Mouse (Mus musculus): ENCODE measurements around the gene Abhd12. TPM values are rescaled to one million over a fixed set of nuclear protein-coding genes. Genes with fewer than 3 reads are reported as not detected.

The Abhd12 gene
- polyA plus RNA-seq, 1 experiment from 2014 or later, result 127 TPM

DNA sequence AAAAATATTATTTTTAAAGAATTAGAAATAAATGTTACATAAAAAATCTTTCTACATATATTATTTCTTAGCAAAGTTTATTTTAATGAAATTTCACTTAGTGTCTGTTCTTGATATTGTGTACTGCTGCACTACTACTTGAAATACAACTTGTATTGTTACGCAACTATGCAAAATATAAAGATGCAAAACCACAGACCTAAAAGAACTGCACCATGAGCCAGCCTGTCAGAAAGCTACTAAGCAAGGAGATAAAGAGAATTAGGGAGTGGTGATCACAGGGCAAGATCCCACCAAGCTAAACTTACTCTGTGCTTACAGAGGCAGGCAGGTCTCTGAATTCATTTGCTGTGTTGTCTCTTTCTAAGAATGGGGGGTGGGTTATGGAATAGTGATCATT lies 29.3 kb downstream of the Abhd12 start:
- Histone ChIP-seq H3K4me1 (ENCODE audit: control insufficient read depth, insufficient read depth, low read length) (no peaks in the 10 kb centered on the region), H3K27ac (ENCODE audit: low read length) (no peak overlapping the region), H3K4me3 (ENCODE audit: low read depth, low read length) (no peak overlapping the region), H3K4me2 (ENCODE audit: low read length) (no peak overlapping the region), H3K9ac (ENCODE audit: low read depth, low read length) (no peak overlapping the region), H3K36me3 (ENCODE audit: control insufficient read depth, insufficient read depth, low read length) (no peaks in the 10 kb centered on the region), H3K27me3 (ENCODE audit: control insufficient read depth, insufficient read depth, low read depth, low read length) (no peaks in the 10 kb centered on the region), H3K9me3 (replicated peaks; ENCODE audit: control insufficient read depth, low read length, poor library complexity, severe bottlenecking) (no peaks in the 10 kb centered on the region)
- 98% methylated on average over 1 of the region's 1 CpGs for WGBS
- no peak for ATAC-seq

DNA sequence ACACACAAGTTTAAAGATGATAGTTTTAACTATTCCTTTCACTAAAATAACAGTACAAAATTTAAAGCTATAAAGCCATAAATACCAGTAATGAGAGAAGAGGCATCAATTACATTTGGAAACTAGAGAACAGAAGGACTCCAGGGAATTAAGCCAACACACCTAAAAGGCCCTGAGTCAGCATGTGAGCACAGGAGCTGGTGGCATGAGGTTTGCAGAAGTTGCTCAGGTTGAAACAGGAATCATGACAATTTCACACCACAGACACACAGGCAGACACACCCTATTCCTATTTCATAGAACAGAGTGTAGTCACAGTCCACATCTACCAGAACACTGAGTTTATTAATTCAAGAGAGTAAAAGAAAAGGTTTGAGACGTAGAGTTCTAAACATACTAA lies 30.0 kb downstream of the Abhd12 start:
- H3K9ac ChIP-seq (ENCODE audit: low read depth, low read length), result no peak overlapping the region
- no peak for ATAC-seq
- no peak overlapping the region for H3K27ac ChIP-seq (ENCODE audit: low read length)
- H3K4me3 ChIP-seq (ENCODE audit: low read depth, low read length), result no peak overlapping the region
- H3K36me3 ChIP-seq (ENCODE audit: control insufficient read depth, insufficient read depth, low read length), result no peaks in the 10 kb centered on the region
- no peaks in the 10 kb centered on the region for H3K4me1 ChIP-seq (ENCODE audit: control insufficient read depth, insufficient read depth, low read length)
- no peak overlapping the region for H3K4me2 ChIP-seq (ENCODE audit: low read length)
- H3K27me3 ChIP-seq (ENCODE audit: control insufficient read depth, insufficient read depth, low read depth, low read length), result no peaks in the 10 kb centered on the region
- H3K9me3 ChIP-seq (replicated peaks; ENCODE audit: control insufficient read depth, low read length, poor library complexity, severe bottlenecking), result no peaks in the 10 kb centered on the region
- 96% methylated on average over 1 of the region's 1 CpGs for WGBS

DNA sequence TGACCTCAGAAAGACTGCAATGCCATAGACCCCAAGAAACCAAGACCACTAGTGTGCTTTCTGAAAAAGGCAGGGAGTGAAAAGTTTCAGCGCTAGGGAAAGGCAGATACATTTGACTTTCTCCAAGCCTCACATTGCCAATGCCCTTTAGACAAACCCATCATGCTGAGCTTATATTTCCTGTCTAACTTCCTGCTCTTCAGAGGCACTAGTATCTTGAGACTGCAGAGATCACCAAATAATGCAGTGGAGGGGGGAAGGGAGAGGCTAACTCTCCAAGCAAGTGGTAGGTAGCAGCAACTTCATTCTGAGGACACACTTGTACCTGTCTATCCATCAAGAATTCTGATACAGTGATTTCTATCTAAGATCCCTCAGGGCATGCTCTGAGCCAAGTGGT lies 35.1 kb downstream of the Abhd12 start:
- no peak for ATAC-seq
- no peaks in the 10 kb centered on the region for H3K9me3 ChIP-seq (replicated peaks; ENCODE audit: control insufficient read depth, low read length, poor library complexity, severe bottlenecking)
- no peaks in the 10 kb centered on the region for H3K36me3 ChIP-seq (ENCODE audit: control insufficient read depth, insufficient read depth, low read length)
- H3K4me1 ChIP-seq (ENCODE audit: control insufficient read depth, insufficient read depth, low read length), result no peaks in the 10 kb centered on the region
- H3K27me3 ChIP-seq (ENCODE audit: control insufficient read depth, insufficient read depth, low read depth, low read length), result no peaks in the 10 kb centered on the region
- no peak overlapping the region for H3K9ac ChIP-seq (ENCODE audit: low read depth, low read length)
- 96% methylated on average over 1 of the region's 1 CpGs for WGBS
- H3K4me2 ChIP-seq (ENCODE audit: low read length), result no peak overlapping the region
- H3K4me3 ChIP-seq (ENCODE audit: low read depth, low read length), result no peak overlapping the region
- H3K27ac ChIP-seq (ENCODE audit: low read length), result no peak overlapping the region

DNA sequence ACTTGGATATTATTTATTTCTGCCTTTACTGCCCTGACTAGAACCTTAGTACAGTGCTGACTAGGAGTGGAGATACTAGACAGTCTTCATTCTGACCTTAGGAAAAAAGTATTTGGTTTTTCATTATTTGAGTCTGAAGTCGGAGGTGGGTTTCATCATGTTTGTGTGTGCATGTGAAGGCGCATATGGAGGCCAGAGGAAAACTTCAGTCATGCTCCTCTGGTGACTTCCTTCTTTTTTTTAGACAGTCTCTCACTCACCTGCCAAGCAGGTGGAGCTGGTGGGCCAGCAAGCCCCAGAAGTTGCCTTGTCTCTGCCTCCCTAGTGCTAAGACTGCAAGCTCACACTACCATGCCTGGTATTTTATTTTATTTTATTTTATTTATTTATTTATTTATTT lies 37.5 kb downstream of the Abhd12 start:
- no peak overlapping the region for H3K4me3 ChIP-seq (ENCODE audit: low read depth, low read length)
- H3K9ac ChIP-seq (ENCODE audit: low read depth, low read length), result no peak overlapping the region
- no peak for ATAC-seq
- 97% methylated on average over 2 of the region's 2 CpGs for WGBS
- H3K36me3 ChIP-seq (ENCODE audit: control insufficient read depth, insufficient read depth, low read length), result no peaks in the 10 kb centered on the region
- no peaks in the 10 kb centered on the region for H3K4me1 ChIP-seq (ENCODE audit: control insufficient read depth, insufficient read depth, low read length)
- H3K27me3 ChIP-seq (ENCODE audit: control insufficient read depth, insufficient read depth, low read depth, low read length), result no peaks in the 10 kb centered on the region
- H3K27ac ChIP-seq (ENCODE audit: low read length), result no peak overlapping the region
- no peak overlapping the region for H3K4me2 ChIP-seq (ENCODE audit: low read length)
- no peaks in the 10 kb centered on the region for H3K9me3 ChIP-seq (replicated peaks; ENCODE audit: control insufficient read depth, low read length, poor library complexity, severe bottlenecking)

DNA sequence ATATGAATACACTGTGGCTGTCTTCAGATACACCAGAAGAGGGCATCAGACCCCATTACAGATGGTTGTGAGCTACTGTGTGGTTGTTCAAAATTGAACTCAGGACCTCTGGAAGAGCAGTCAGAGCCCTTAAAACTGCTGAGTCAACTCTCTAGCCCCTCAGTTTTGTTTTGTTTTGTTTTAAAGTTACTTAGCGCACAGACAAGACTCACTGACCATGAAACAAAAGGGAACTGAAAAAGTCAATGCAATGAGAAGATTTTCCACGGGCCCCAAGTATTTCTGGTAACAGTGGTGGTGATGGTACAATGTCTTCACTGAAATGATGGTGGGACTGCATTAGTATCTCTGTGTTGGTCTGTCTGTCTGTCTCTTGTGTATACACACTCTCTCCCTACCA lies 43.4 kb downstream of the Abhd12 start:
- no peak overlapping the region for H3K27ac ChIP-seq (ENCODE audit: low read length)
- no peak for ATAC-seq
- H3K9ac ChIP-seq (ENCODE audit: low read depth, low read length), result no peak overlapping the region
- no peaks in the 10 kb centered on the region for H3K36me3 ChIP-seq (ENCODE audit: control insufficient read depth, insufficient read depth, low read length)
- H3K9me3 ChIP-seq (replicated peaks; ENCODE audit: control insufficient read depth, low read length, poor library complexity, severe bottlenecking), result no peaks in the 10 kb centered on the region
- no peaks in the 10 kb centered on the region for H3K4me1 ChIP-seq (ENCODE audit: control insufficient read depth, insufficient read depth, low read length)
- whole genome bisulfite sequencing, result 95% methylated on average over 2 of the region's 2 CpGs
- no peak overlapping the region for H3K4me3 ChIP-seq (ENCODE audit: low read depth, low read length)
- no peak overlapping the region for H3K4me2 ChIP-seq (ENCODE audit: low read length)
- H3K27me3 ChIP-seq (ENCODE audit: control insufficient read depth, insufficient read depth, low read depth, low read length), result no peaks in the 10 kb centered on the region

DNA sequence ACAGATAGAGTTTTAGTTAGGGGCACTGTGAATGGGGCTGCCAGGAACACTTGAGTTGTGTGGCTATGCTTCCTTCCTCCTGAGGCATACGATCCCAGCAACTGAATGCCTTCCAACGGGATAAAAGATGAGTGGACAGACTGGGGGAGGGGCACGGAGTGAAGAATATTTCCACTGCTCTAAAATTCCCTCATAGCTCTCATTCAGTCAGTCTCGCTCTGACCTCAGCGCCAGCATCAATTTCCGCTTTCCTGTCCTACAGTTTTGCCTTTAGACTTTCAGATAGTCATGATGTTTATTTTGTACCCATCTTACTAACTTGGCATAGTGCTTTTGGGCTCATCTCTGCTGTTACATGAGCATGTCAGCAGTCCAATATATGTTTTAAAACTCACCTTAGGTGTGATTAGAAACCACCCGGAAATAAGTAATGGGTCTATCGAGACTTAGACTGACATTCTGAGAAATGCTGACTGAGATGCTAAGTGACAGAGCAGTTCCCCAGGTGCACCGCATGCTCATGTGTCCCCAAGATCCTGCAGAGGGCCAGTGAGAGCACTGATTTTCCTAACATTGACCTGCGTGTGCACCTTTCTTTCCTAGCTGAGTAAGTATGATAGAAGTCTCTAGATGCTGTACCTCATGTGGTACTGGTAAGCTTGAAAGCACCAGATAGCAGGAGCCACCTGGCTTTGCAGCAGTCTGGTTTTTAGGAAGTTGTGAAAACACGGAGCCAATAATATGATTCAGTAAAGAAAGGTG lies 44.7 kb downstream of the Abhd12 start:
- WGBS, result 83% methylated on average over 11 of the region's 11 CpGs
- ATAC-seq, result no peak
- H3K27me3 ChIP-seq (ENCODE audit: control insufficient read depth, insufficient read depth, low read depth, low read length), result no peaks in the 10 kb centered on the region
- H3K4me1 ChIP-seq (ENCODE audit: control insufficient read depth, insufficient read depth, low read length), result no peaks in the 10 kb centered on the region
- H3K9me3 ChIP-seq (replicated peaks; ENCODE audit: control insufficient read depth, low read length, poor library complexity, severe bottlenecking), result no peaks in the 10 kb centered on the region
- no peak overlapping the region for H3K4me2 ChIP-seq (ENCODE audit: low read length)
- no peaks in the 10 kb centered on the region for H3K36me3 ChIP-seq (ENCODE audit: control insufficient read depth, insufficient read depth, low read length)
- H3K4me3 ChIP-seq (ENCODE audit: low read depth, low read length), result no peak overlapping the region
- H3K27ac ChIP-seq (ENCODE audit: low read length), result no peak overlapping the region
- H3K9ac ChIP-seq (ENCODE audit: low read depth, low read length), result no peak overlapping the region

DNA sequence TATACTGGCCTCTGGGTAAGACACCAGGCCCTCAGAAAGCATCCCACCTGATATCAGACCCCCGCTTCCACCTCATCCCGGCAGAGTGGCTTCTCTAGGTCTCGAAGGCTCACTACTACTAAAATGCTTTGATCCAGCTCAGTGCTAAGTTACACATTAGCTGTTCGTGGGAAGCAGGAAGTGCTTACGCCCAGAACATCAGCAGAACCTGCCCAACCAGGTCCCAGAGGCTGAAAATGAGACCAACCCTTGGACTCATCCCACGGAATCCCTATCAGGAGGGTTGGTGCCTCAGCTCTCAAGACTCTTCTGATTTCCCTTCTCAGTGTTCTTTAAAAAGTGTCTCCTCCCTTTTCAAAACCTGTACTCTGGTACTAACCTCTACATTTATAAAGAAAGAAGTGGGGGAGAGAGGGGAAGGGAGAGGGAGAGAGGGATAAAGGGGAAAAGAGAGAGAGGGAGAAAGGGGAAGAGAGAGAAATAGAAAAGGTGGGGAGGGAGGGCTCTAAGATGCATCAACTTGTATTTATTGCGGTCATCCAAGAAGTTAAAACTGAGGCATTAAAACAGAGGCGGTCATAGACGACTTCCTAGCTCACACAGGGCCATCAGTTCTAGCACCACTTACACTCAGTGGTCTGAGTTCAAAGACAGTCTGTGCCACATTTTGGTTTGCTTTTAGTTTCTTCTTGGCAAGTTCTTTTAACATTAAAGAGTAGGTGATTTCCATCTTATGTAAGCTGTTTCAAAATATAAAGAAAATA lies 45.6 kb downstream of the Abhd12 start:
- Histone ChIP-seq H3K36me3 (ENCODE audit: control insufficient read depth, insufficient read depth, low read length) (no peaks in the 10 kb centered on the region), H3K4me1 (ENCODE audit: control insufficient read depth, insufficient read depth, low read length) (no peaks in the 10 kb centered on the region), H3K9ac (ENCODE audit: low read depth, low read length) (no peak overlapping the region), H3K4me3 (ENCODE audit: low read depth, low read length) (no peak overlapping the region), H3K27ac (ENCODE audit: low read length) (no peak overlapping the region), H3K4me2 (ENCODE audit: low read length) (no peak overlapping the region), H3K9me3 (replicated peaks; ENCODE audit: control insufficient read depth, low read length, poor library complexity, severe bottlenecking) (no peaks in the 10 kb centered on the region), H3K27me3 (ENCODE audit: control insufficient read depth, insufficient read depth, low read depth, low read length) (no peaks in the 10 kb centered on the region)
- WGBS, result 93% methylated on average over 9 of the region's 9 CpGs
- no peak for ATAC-seq

DNA sequence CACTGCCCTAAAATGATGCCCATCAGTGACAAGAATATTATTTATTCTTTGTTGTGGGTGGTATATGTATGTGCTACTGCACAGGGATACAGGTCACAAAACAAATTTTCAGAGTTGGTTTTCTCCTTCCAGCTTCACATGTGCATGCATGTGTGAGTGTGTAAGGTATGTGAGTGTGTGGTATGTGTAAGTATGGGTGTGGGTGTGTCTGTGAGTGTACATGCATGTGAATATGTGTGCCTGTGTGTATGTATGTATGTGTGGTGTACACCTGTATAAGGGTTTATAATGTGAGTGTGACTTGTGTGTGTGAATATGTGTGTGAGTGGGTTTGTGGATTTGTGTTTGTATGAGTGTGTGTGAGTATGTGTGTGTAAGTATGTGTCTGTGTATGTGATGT lies 49.4 kb downstream of the Abhd12 start:
- Histone ChIP-seq H3K9ac (ENCODE audit: low read depth, low read length) (no peak overlapping the region), H3K9me3 (replicated peaks; ENCODE audit: control insufficient read depth, low read length, poor library complexity, severe bottlenecking) (no peaks in the 10 kb centered on the region), H3K27ac (ENCODE audit: low read length) (no peak overlapping the region), H3K4me2 (ENCODE audit: low read length) (no peak overlapping the region), H3K27me3 (ENCODE audit: control insufficient read depth, insufficient read depth, low read depth, low read length) (no peaks in the 10 kb centered on the region), H3K4me3 (ENCODE audit: low read depth, low read length) (no peak overlapping the region), H3K4me1 (ENCODE audit: control insufficient read depth, insufficient read depth, low read length) (no peaks in the 10 kb centered on the region), H3K36me3 (ENCODE audit: control insufficient read depth, insufficient read depth, low read length) (no peaks in the 10 kb centered on the region)
- ATAC-seq, result peak; percentile 60

DNA sequence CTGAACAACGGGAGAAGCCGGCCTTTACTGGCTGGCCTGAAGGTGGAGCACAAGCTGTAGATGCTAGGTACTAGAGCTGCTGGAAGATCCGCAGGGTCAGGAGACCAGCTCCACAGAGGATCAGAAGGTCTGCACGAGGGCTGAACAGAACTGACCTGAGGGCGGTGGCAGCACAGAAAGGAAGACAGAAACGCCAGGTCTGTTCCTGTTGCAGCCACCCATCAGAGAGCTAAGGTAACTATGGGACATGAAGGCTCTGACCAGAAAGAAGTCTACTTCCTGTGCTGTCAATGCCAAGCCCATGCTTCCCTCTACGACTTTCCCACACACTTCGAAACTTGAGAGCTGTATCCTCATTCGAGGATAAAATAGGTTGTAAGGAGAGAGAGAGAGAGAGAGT lies 53.3 kb downstream of the Abhd12 start:
- H3K27ac ChIP-seq (ENCODE audit: low read length), result no peak overlapping the region
- H3K4me2 ChIP-seq (ENCODE audit: low read length), result no peak overlapping the region
- H3K4me3 ChIP-seq (ENCODE audit: low read depth, low read length), result no peak overlapping the region
- no peaks in the 10 kb centered on the region for H3K9me3 ChIP-seq (replicated peaks; ENCODE audit: control insufficient read depth, low read length, poor library complexity, severe bottlenecking)
- no peaks in the 10 kb centered on the region for H3K36me3 ChIP-seq (ENCODE audit: control insufficient read depth, insufficient read depth, low read length)
- ATAC-seq, result no peak
- H3K4me1 ChIP-seq (ENCODE audit: control insufficient read depth, insufficient read depth, low read length), result no peaks in the 10 kb centered on the region
- H3K27me3 ChIP-seq (ENCODE audit: control insufficient read depth, insufficient read depth, low read depth, low read length), result no peaks in the 10 kb centered on the region
- H3K9ac ChIP-seq (ENCODE audit: low read depth, low read length), result no peak overlapping the region
- 84% methylated on average over 9 of the region's 9 CpGs for WGBS
